Mouse (Mus musculus): ENCODE results near the gene Cc2d2a.

The Cc2d2a gene

DNA sequence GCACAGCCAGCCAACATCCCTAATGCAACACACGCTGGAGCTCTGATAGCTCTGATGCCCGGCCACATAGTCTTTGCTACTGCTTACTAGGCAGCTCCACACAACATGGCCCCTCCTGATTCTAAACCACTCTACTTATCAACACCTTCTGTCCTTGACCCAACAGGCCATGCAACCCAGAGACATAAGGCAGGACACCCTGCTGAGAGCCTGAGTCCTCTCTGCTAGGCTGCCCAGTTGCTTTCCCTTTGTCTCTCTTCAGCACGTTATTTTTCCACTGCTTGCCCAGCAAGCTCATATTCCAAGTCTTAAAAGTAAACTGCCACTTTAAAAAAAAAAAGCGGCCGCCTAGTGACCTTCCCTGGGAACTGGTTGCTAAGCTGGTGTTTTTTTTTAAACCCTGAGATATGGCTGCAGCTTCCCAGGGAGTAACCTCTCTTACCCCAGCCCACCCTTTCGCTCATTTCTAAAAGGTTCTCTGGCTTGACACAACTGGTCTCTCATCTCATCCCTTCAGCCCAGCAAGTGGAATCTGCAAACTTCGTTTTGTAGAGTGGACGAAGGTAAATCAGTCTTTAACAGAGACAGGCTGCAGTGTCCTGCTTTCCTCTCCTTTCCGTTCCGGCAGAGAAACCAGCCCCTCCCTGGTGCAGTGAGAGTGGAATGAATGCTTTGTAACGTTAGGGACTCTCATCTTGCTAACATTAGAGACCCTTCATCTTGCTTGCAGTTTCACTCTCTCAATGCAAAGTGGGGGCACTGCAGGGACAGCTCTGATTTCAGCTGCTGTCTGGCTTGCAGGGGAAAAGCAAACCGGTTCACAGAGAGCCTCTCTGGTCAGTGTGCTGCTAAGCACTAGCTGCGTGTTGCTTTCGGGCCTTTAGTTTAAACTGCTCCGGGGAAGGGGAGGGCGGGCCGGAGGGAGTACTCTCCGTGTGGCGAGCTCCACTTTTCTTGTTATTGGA lies at the start of gene Cc2d2a:
Gene Cc2d2a, plus strand, starts transcription at position 350 of the 965 bp plus-strand sequence.
- peak; percentile 44 for DNase-seq

- DNase-seq = no peak
Measured at GRCm38 (mm10) chr5:43621575-43622299, 40.4 kb upstream of the Cc2d2a start.

DNA sequence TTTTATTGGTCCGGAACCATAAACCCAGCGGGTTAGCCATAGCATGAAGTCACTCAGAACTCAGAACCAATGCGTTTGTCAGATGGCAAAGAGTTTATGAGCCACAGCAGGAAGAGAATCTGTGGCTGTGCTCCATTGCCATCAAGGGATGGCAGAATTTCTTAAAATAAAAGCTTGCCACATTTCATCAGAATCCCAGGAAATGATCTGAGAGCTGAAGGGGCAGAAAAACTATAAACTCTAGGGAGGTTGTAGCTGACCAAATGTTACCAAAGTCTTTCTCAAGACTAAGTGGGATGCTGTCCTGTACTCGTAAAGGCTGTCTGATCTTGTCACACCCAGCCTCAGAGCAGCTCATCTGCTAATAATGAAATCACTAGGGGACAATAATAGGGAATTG lies 36.7 kb upstream of the Cc2d2a start:
- DNase-seq = no peak

GRCm38 (mm10) chr5:43634071-43634601 lies 28.0 kb upstream of the Cc2d2a start:
- DNase-seq = no peak

DNA sequence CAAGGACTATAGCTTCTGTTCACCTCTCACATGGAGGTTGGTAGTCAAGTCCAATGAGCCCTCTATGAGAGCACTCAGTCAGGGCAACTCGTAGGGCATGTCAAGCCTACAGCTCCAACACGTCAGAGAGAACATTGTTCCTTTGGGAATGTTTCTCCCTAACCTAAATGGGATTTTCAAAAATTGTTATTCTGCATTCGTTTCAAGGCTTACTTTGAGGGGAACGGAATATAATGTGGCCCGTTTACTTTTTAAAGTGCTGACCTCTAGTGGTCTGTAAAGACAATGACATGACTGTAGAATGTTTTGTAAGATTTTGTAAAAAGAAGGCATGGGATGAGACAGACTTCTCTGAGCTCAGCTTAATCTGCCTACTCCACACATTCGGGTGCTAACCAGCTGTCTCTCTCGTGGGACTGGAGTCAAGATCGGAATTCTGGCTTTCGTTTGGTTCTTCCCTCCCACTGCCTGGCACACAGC lies 27.5 kb upstream of the Cc2d2a start:
- peak; percentile 79 for DNase-seq

DNA sequence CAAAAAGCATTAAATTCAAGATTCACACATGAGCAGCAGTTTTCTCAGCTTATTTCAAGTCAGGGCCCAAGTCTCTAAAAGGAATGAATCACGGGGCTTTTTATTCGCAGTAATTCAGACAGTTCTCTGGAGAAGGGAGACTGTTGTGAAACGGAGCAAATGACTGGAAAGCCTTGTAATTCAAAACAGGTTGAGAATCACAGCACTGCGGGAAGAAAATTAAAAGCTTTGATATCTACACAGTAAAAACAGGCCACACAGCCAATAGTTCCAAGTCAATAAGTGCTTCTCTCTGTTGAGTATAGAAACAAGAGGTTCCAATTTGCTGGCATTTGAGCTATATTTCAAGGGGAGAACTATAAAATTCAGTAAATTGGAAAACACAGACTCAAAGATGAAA lies 17.1 kb upstream of the Cc2d2a start:
- no peak for DNase-seq

GRCm38 (mm10) chr5:43647098-43647774 lies 14.9 kb upstream of the Cc2d2a start:
- no peak for DNase-seq

DNA sequence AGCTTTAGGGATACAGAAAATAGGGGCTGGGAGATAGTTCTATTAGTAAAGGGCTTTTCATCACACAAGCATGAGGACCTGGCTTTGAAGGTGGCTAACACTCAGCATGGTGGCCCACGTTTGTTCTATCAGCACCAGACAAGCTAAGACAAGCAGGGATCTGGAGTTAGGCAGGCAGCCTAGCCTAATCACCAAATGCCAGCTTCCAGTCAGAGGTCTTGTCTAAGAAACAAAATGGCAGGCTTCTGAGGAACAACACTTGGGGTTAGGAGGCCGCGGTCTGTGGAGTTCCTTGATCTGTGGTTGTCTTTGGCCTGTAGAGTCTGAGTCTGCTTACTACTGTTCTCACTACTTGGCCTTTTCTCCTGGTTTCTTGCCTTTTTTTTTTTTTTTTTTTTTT lies 648 bp upstream of the Cc2d2a start:
- DNase-seq = no peak

- no peak for DNase-seq
Measured at GRCm38 (mm10) chr5:43663531-43663930, 1.4 kb downstream of the Cc2d2a start.

GRCm38 (mm10) chr5:43665144-43665543 lies 3.0 kb downstream of the Cc2d2a start:
- DNase-seq = no peak

GRCm38 (mm10) chr5:43669118-43669645 lies 7.0 kb downstream of the Cc2d2a start:
- no peak for DNase-seq

- peak; percentile 86 for DNase-seq
Measured at GRCm38 (mm10) chr5:43672177-43672911, 10.2 kb downstream of the Cc2d2a start.

GRCm38 (mm10) chr5:43673083-43673482 lies 10.9 kb downstream of the Cc2d2a start:
- no peak for DNase-seq

DNA sequence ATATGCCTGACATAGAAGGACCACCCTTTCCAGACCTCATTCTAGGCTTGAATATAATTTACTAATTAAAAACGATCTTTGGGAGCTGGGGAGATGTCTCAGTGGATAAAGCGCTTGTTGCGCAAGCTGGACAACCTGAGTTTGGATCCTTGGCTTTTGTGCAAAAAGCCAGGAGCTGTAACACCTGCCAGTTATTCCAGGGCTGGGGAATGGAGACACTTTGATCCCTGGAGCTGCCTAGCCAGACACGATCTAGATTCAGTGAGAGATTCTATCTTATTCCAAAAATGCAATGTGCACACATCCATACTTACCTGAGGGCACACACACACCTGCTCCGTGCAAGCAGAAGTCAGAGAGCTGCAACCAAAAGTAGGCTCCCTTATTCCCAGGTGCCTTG lies 23.3 kb downstream of the Cc2d2a start:
- no peak for DNase-seq

GRCm38 (mm10) chr5:43692489-43692888 lies 30.3 kb downstream of the Cc2d2a start:
- DNase-seq = no peak

DNA sequence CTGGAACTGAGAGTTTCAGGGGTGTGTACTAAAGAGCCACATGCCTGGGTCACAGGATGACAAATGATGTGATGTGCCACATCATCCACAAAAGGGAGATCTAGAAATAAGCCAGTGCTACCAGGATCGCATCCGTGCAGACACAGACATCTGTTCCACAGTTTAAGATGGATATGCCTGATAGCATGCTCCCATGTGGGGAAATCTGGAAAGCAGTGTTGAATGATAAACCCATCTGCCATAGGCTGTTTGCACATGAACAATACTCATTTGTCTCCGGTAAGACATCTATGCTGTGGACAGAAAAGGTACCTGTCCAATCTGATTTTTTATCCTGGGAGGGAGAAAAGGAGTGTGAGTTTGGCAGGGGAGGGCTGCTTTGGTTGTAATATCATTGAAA lies 35.0 kb downstream of the Cc2d2a start:
- no peak for DNase-seq

GRCm38 (mm10) chr5:43699240-43699639 lies 37.1 kb downstream of the Cc2d2a start:
- no peak for DNase-seq

GRCm38 (mm10) chr5:43721538-43722451 lies 59.6 kb downstream of the Cc2d2a start:
- no peak for DNase-seq

DNA sequence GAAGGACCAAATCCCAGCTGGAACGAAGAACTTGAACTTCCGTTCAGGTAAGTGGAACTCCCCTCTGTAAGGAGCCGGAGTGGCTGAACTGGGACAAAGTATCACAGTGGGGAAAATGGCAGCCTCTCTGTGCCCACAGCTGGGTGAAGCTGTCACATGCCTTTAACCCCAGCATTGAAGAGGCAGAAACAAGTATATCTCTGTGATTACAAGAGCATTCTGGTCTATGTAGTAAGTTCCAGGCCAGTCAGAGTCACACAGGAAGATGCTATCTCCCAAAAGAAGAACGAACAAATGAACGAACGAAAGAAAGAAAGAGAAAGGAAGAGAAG lies 60.3 kb downstream of the Cc2d2a start:
- DNase-seq = no peak

- peak; percentile 37 for DNase-seq
Measured at GRCm38 (mm10) chr5:43723830-43724229, 61.7 kb downstream of the Cc2d2a start.

Data from right cerebral cortex, adult 18-20 months (tissue).